Mouse (Mus musculus): Measurements from ENCODE around the gene Gm26938. TPM values are rescaled to one million over a fixed set of nuclear protein-coding genes. Genes with fewer than 3 reads are reported as not detected.

Gene Gm26938
- polyA plus RNA-seq (2012; rRNA removed) = not detected in 2 replicates

DNA sequence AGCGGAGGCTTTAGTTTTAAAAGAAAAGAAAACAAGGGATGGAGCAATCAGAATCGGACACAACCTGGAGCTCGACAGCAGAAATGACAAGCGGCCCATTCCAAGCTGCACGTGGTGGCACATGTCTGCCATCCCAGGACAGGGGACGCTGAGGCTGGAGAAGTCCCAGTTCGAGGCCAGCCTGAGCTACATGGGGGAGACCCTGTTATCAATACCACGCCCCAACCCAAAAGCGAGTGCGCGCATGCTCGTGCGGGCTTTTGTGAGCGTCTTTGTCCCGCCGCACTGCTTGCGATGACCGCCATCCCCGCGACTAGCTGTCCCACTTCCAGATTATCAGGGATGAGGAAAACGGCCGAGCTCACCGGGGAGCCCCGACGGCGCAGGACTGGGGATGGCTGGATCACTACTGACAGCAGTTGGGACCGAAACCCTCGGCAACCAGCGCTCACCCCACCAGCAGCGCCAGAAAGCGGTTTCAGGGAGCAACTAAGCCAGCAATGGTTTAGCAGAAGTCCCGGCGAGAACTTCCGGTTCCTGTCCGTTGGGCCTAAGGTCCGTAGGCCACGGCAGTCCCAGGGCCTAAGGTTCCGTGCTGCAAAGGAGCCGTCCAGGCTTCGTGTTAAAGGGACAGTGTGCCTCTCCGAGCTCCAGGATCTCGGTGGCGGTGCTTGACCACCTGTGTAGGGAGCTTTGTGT is at the start of gene Gm26938, which contains the start of gene Psmg3:
Gene Gm26938, minus strand, starts transcription at position 51 of the 699 bp plus-strand sequence.
Gene Psmg3, minus strand, starts transcription at position 529 of the 699 bp plus-strand sequence.

GRCm38 (mm10) chr5:139819538-139820181 is 6.5 kb downstream of the Gm26938 start, which contains the start of gene Tmem184a:
Tmem184a (minus strand) TSS chr5:139819917.

DNA sequence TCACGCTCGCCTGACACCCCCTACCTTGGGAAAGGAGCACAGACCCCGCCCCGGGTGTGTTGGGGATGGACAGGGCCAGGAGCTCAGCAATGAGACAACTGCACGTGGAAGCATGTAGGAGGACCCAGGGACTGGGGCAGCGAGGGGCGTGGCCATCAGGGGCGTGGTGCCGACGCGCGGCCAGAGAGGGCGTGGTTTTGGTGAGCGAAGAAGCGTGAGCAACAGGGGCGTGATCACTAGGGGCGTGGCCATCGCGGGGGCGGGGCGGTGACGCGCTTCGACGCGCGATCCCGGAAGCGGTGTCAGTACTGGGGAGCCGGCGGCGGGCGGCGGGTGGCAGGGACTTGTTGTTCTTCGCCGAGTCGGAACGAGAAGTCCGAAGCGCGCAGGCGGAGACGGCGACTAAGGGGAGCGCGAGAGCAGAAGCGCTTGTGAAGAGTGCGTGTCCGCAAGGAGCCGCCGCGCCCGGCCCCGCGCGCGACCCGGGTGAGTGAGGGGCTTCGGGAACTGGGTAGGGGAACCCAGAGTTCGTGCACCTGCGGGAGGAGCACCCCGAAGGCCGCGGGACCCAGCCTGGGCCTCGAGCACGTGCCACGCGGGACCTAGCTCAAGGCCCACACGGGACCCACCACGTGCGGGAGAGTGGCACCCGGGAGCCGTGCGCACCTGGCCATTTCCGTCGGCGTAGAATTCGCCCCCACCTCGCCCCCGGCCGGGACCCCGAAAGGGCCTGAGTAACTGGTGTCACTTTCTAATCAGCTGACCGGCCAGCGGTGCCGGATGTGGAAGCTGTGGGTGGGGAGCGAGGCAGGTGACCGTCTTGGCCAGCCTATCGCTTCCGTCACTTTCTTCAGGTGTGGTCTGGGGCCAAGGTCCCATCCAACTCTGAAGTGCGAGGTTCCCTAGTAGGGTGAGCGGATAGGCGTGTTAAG is 34.7 kb downstream of the Gm26938 start, which contains the start of gene Mafk:
Gene Mafk, plus strand, starts transcription at position 287 of the 932 bp plus-strand sequence.

GRCm38 (mm10) chr5:139775216-139775926 is 50.8 kb downstream of the Gm26938 start, which contains the start of gene Ints1:
Ints1 (minus strand) TSS chr5:139775674.

Other genes starting within 250 kb of the Gm26938 start
- 6.7 and 7.6 TPM in 2 replicates for gene Micall2, start 90.1 kb downstream of the Gm26938 start, polyA plus RNA-seq (2012; rRNA removed)
- gene Ints1, start 50.7 kb downstream of the Gm26938 start, polyA plus RNA-seq (2012; rRNA removed) = 9.9 and 11.8 TPM in 2 replicates
- gene Mafk, start 34.9 kb downstream of the Gm26938 start, polyA plus RNA-seq (2012; rRNA removed) = 19.9 and 23.8 TPM in 2 replicates
- gene Tmem184a, start 6.5 kb downstream of the Gm26938 start, polyA plus RNA-seq (2012; rRNA removed) = 0.55 and 0.81 TPM in 2 replicates
- gene Psmg3, start 478 bp upstream of the Gm26938 start, polyA plus RNA-seq (2012; rRNA removed) = 32.4 and 37.8 TPM in 2 replicates
- 0.07 and 0.08 TPM in 2 replicates for gene Elfn1, start 81.5 kb upstream of the Gm26938 start, polyA plus RNA-seq (2012; rRNA removed)